Mouse (Mus musculus) stomach, postnatal 0 days (tissue): ENCODE measurements around the gene Mapt.

Experiments
- CTCF ChIP-seq: IDR thresholded peaks from 2 replicates; pipeline ENCODE4 v1.5.1; 2016; ENCODE audit warnings: antibody characterized with exemption, low read depth, mild to moderate bottlenecking, moderate library complexity
- EP300 ChIP-seq: optimal IDR thresholded peaks from 2 replicates; pipeline ENCODE3; 2016; ENCODE audit warnings: antibody characterized with exemption

DNA sequence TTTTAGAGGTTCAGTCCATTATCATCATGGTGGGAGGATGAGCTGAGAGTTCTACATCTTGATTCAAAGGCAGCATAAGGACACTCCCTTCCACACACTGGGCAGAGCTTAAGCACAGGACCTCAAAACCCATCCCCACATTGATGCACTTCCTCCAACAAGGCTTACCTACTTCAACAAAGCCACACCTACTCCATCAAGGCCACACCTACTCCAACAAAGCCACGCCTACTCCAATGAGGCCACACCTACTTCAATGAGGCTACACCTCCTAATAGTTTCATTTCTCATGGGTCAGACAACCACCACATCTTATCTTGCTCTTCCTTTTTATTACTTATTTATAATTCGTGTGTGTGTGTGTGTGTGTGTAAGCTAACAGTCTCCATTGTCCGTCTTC is 22.1 kb upstream of the Mapt start:
- TF ChIP-seq CTCF (no peak), EP300 (no peak)
